Mouse (Mus musculus) cortical plate, adult 2 months (tissue): ENCODE results near the gene Slain2.

Experiments used
- CTCF ChIP-seq: fragments of 200-500 bp; IDR thresholded peaks from 2 replicates; pipeline ENCODE4 v1.5.1; 2011; ENCODE audit warnings: mild to moderate bottlenecking, control low read depth, low read length; ENCODE audit not compliant: insufficient read depth; ENCODE audit errors: extremely low read depth
- POLR2A ChIP-seq: fragments of 200-500 bp; IDR thresholded peaks from 2 replicates; pipeline ENCODE4 v1.6.1; 2011; ENCODE audit warnings: mild to moderate bottlenecking, low read length, control low read depth; ENCODE audit not compliant: insufficient read depth; ENCODE audit errors: extremely low read depth

GRCm38 (mm10) chr5:72914633-72915561 is 793 bp downstream of the Slain2 start:
- TF ChIP-seq CTCF (no peak), POLR2A (no peak)
